Mouse (Mus musculus): ENCODE measurements around the gene Rfx4.
A peak's percentile ranks its signal among the peaks of the same experiment; 100 is the strongest.

Rfx4 gene

GRCm38 (mm10) chr10:84758483-84759431 lies 2.9 kb downstream of the Rfx4 start:
- no peak for DNase-seq

- no peak for DNase-seq
Observed at GRCm38 (mm10) chr10:84759511-84760117, 3.8 kb downstream of the Rfx4 start.

- DNase-seq, result no peak
Observed at GRCm38 (mm10) chr10:84760118-84761111, 4.6 kb downstream of the Rfx4 start.

DNA sequence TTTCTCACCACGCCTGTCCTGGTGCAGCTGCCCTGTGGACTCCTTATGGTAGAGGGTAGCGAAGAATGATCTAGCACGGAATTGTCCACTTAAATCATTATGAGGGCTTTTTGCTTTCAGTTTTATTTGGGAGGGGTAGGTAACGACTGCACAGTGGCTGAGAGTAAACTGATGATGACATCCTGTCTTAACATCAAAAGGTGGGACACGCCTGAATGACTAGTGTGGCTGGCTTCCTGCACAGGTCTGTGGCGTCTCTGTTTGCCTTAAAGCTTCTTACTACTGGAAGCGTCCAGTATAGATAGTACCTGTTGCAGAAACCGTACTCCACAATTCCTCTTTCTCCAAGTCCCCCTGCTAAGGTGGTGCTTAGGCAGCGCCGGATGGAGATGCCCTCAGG lies 12.9 kb downstream of the Rfx4 start:
- no peak for DNase-seq

DNA sequence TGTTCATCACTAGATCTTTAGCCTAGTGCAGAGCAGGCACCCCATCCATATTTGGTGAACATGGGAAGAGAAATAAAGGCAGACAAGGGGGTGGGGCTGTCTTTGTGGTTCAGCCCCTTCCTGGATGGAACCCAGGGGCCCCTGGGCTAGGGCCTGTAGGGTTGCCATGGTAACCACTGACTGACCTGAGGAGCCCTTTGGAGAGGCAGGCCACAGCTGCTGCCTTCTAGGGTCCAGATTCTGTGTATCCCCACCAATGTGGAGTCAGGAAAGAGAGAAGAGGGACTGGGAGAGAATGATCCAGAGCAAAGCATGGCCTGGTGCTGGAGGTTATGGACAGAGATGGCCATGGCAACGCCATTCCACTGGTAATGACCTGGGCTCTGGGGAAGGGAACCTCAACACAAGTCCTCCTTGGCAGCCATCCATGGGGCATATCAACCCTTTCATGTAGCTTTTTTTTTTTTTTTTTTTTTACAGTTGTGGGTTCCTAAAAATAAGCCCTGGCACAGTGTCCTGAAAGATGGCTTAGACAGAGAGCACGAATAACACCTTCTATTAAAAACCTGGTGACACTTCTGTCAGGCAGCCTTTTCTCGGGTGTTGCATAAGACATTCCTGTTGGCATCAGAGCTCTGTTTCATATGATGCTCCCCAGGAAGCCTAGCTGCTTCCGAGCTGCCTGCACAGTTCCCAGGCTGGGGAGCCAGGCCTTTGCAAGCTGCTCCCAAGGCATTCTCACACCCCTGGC lies 16.7 kb downstream of the Rfx4 start:
- DNase-seq, result no peak

DNA sequence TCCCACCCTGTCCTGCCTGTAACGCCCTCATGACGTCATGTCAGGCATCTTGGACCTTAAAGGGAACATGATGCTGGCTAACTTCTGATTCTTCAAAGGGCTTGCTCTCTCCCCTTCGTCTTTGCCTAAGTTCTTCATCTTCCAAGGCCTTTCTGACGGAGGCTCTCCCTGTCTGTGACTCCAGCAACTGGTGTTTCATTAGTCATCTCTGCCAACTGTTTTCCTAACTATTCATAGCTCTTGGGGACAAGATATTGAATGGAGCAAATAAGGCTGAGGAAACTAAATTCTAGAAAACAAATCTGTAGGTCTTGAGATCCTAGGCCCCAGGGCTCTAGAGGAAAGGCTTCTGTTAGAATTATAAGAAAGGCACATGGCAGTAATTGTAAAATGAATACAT lies 18.0 kb downstream of the Rfx4 start:
- no peak for DNase-seq

GRCm38 (mm10) chr10:84774573-84774972 lies 18.7 kb downstream of the Rfx4 start:
- DNase-seq, result peak; percentile 58 to 75

DNA sequence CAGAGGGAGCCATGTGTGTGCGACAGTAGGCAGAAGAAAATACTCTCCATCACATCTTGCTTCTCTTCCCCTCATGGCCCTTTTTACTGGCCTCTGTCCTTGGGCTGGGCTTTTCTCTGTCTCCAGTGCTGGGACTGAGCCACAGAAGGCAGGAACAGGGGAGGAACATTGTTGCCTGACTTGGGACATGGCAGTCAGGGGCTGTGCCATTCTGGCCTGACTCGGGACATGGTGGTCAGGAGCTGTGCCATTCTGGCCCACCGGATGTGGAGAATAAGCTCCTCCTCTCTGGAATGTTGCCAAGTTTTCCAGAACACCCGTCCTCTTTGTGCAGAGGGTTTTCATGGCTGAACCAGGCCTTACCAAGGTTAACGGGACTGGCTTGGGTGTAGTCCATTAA lies 21.2 kb downstream of the Rfx4 start:
- DNase-seq, result no peak

DNA sequence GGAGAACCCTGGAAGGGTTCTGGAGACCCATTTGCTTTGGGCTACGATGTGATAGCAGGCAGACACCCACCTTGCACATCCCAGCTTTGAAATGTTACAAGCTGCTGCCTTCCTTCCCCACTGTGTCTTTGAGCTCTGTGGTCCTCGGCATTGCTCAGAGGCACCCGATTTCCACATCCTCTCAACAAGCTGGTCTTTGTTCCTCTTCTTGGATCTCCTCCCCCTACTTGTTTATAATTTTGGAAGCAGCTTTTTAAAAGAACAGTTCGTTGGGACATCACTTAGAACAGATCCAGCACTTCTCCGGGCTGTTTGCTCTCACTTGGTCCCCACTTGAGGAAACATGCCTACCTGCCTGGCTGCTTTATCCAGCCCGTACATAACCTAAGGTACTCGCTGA lies 22.1 kb downstream of the Rfx4 start:
- DNase-seq, result no peak

DNA sequence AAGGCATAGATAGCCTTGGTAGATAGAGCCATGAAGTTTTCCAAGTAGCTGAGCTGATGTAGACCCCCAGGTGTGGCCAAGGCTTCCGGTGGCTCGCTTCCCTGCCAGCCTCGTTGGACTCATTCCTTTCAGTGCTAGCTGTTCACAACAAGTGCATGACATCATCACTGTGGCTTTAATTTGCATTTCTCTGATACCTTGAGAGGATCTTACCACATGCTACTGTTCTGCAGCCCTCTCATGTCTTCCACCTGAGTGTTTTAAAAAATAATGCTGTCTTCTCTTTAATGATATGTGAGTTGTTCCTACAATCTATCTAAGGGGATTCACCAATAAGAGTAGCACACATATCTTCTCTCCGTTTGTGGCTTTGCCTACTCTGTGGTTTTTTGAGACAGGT lies 25.0 kb downstream of the Rfx4 start:
- DNase-seq, result no peak

- no peak for DNase-seq
Observed at GRCm38 (mm10) chr10:84785339-84785738, 29.5 kb downstream of the Rfx4 start.

DNA sequence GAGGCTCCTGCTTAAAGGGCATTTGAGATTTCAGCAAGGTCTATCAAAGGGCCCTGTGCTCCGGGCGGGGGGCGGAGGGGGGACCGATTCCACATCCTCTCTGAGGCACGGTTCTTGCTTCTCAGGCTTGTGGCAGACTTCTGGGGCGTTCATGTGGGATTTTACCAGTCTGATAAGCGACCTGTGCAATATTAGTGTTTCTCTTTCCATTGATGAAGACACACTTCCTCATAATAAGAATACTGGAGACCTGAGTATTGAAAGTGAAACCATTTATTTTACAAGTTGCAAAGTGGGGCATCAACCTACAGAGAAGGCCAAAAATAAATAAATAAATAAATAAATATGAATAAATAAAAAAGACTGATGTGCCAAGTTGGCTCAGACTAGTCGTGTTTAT lies 34.5 kb downstream of the Rfx4 start:
- no peak for DNase-seq

DNA sequence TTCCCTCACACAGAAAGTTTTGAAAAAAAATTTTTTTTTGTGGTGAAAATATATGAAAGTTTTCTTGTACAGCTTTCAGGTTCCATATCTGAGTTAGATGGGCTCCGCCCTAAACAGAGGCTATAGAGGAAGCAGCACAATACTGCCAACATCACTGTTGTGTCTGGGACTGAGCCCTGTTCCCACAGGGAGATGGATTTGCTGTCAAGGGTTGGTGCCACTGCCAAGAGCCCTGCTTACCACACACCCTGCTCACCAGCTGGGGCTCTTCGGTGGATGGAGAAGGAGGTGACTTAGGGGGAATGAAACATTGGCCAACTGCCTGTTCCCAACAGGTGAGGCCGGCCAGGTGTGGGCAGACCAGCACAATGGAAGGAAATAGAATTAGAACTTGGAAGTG lies 35.3 kb downstream of the Rfx4 start:
- DNase-seq, result no peak

GRCm38 (mm10) chr10:84801521-84801920 lies 45.7 kb downstream of the Rfx4 start:
- no peak for DNase-seq

- no peak for DNase-seq
Observed at GRCm38 (mm10) chr10:84803216-84803844, 47.5 kb downstream of the Rfx4 start.

DNA sequence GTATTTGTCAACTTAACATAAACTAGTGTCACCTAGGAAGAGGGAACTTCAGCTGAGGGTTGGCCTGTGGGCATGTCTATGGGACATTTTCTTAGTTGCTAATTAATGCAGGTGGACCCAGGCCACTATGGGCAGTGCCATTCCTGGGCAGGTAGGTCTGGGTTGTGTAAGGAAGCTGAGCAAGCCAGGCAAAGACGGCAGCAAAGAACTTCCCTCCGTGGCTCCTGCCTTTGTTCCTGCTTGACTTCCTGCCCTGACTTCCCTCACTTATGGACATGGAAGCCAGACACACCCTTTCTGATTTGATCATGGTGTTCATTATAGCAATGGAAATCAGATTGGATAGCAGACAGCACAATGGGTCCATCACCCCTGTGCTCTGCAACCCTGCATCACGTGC lies 49.7 kb downstream of the Rfx4 start:
- no peak for DNase-seq

DNA sequence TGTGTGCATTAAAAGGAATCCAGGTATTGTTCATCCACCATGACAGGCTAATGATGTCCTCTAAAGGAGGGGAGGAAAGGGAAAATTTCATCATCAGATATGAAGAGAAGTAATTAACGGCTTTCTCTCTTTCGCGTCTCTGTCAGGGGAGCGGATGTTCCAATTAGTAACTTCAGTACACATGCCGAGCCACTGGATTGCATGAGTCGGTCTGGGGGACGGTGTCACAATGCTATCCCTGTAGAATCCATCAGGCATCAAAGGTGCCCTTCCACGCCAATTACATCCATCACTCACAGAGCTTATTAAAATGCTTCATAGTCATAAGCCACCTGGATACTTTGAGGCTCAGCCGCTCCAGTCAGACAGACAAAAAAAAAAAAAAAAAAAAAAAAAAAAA lies 51.3 kb downstream of the Rfx4 start:
- no peak for DNase-seq

DNA sequence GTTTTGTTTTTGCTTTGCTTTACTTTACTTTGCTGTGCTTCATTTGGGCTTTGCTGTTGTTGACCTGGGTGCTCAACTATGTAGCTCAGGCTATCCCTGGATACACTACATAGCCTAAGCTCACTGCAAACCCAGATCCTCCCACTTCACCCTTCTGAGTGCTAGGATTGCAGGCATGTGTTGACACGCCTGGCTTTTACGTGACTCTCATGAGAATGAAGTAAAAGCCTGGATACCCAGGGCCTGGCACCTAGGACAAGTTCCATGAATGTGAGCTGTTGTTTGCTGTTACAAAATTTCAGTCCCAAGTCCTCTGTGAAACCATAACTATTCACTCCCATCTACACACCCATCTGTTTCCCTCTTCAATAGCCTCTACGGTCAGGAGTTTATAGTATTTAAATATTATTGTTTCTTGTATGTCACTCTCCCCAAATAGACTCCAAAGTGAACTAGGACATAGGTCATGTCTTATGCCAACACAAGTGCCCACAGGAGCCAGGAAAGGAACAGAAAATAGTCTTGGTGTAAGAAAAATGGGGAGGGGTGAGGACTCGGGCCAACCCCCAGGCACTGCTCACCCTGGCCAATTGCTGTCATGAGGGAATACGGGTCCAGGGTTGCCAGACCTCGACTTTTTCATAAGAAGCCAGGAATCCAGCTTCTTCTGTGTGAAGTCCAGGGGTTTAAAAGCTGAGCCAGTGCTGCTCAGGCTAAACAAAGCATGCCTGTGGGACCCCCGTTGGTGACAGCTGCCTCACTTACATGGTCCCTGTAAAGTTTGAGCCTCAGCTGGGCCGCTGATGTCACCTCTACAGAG lies 54.4 kb downstream of the Rfx4 start:
- DNase-seq, result no peak

- DNase-seq, result no peak
Observed at GRCm38 (mm10) chr10:84811171-84811912, 55.5 kb downstream of the Rfx4 start.

DNA sequence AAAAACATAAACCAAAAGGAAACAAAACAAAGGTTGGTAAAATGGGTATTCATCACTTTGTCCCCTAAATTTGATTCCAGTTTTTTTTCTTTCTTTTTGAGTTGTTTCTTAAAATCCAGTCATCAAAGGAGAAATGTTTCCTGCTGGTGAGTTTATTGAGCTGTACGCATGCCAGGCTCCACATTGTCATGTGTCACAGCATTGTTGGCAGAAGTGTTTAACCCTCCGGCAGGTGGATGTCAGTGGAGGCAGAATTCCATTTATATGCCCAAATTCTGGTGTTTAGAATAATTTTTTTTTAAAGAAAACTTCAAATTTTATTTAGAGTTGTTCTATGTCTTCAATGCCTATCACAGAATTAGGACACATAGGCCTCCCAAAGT lies 56.0 kb downstream of the Rfx4 start:
- DNase-seq, result no peak
